Mouse (Mus musculus): ENCODE results near the gene Znfx1.

Gene Znfx1

GRCm38 (mm10) chr2:167071641-167072601 lies 9.1 kb upstream of the Znfx1 start:
- DNase-seq (ENCODE audit: low spot score in 2 of 2), result peak; percentile 87 to 96

- DNase-seq (ENCODE audit: low spot score in 2 of 2), result no peak
These were observed 8.4 kb upstream of the Znfx1 start for GRCm38 (mm10) chr2:167071266-167071640.

GRCm38 (mm10) chr2:167070341-167070740 lies 7.5 kb upstream of the Znfx1 start:
- no peak for DNase-seq (ENCODE audit: low spot score in 2 of 2)

GRCm38 (mm10) chr2:167067575-167067974 lies 4.8 kb upstream of the Znfx1 start:
- no peak for DNase-seq (ENCODE audit: low spot score in 2 of 2)

GRCm38 (mm10) chr2:167066528-167067516 lies 4.0 kb upstream of the Znfx1 start:
- DNase-seq (ENCODE audit: low spot score in 2 of 2), result no peak

- no peak for DNase-seq (ENCODE audit: low spot score in 2 of 2)
These were observed 3.2 kb upstream of the Znfx1 start for GRCm38 (mm10) chr2:167066031-167066430.

- DNase-seq (ENCODE audit: low spot score in 2 of 2), result no peak
These were observed 1.9 kb upstream of the Znfx1 start for GRCm38 (mm10) chr2:167064601-167065295.

GRCm38 (mm10) chr2:167063906-167064496 lies 1.2 kb upstream of the Znfx1 start:
- no peak for DNase-seq (ENCODE audit: low spot score in 2 of 2)

- peak; percentile 93 to 98 for DNase-seq (ENCODE audit: low spot score in 2 of 2)
These were observed 311 bp downstream of the Znfx1 start for GRCm38 (mm10) chr2:167062497-167062911.

GRCm38 (mm10) chr2:167061381-167062034 lies 1.3 kb downstream of the Znfx1 start:
- peak; percentile 48 to 62 for DNase-seq (ENCODE audit: low spot score in 2 of 2)

GRCm38 (mm10) chr2:167060761-167061160 lies 2.1 kb downstream of the Znfx1 start:
- DNase-seq (ENCODE audit: low spot score in 2 of 2), result no peak

GRCm38 (mm10) chr2:167060360-167060759 lies 2.5 kb downstream of the Znfx1 start:
- no peak for DNase-seq (ENCODE audit: low spot score in 2 of 2)

- DNase-seq (ENCODE audit: low spot score in 2 of 2), result no peak
These were observed 2.9 kb downstream of the Znfx1 start for GRCm38 (mm10) chr2:167059960-167060359.

GRCm38 (mm10) chr2:167059536-167059935 lies 3.3 kb downstream of the Znfx1 start:
- no peak for DNase-seq (ENCODE audit: low spot score in 2 of 2)

GRCm38 (mm10) chr2:167058814-167059387 lies 3.9 kb downstream of the Znfx1 start:
- DNase-seq (ENCODE audit: low spot score in 2 of 2), result no peak

GRCm38 (mm10) chr2:167058201-167058600 lies 4.6 kb downstream of the Znfx1 start:
- no peak for DNase-seq (ENCODE audit: low spot score in 2 of 2)

GRCm38 (mm10) chr2:167056942-167057323 lies 5.9 kb downstream of the Znfx1 start:
- DNase-seq (ENCODE audit: low spot score in 2 of 2), result no peak

GRCm38 (mm10) chr2:167056210-167056941 lies 6.4 kb downstream of the Znfx1 start:
- no peak for DNase-seq (ENCODE audit: low spot score in 2 of 2)

GRCm38 (mm10) chr2:167055386-167055785 lies 7.4 kb downstream of the Znfx1 start:
- DNase-seq (ENCODE audit: low spot score in 2 of 2), result no peak
